11 mouse cellular contexts compared by ENCODE assay signal in genomic region chr11:98326741-98327135, GRCm38 (mm10). TPM values are rescaled to one million over a fixed set of nuclear protein-coding genes. Genes with fewer than 3 reads are reported as not detected.
DNase-seq lines count a peak whose midpoint lies in the region; ATAC-seq and TF ChIP-seq lines count a peak whose summit lies in the region.
"Had no signal": no experiment of that assay in that cellular context is flagged by ENCODE, and none has a peak within 500 bp of the region (broad histone marks: within the 10 kb centered on the region; RNA-seq: fewer than 3 reads in every experiment).

No protein-coding gene starts in this region.

- ATAC-seq in neural tube, embryonic 11.5 days (ENCODE audit: insufficient read depth, low FRiP score, low TSS enrichment): no peak

- no peaks in the 10 kb centered on the region for H3K9me3 ChIP-seq in neural tube, embryonic 11.5 days (ENCODE audit: control insufficient read depth, low read length)
- H3K9me3 ChIP-seq in limb, embryonic 10.5 days (replicated peaks): no peaks in the 10 kb centered on the region
- H3K9me3 ChIP-seq: lung, embryonic 15.5 days had no signal

- H3K27ac ChIP-seq in heart, adult 2 months: no peak overlapping the region
- no peak overlapping the region for H3K27ac ChIP-seq in neural tube, embryonic 11.5 days (ENCODE audit: low read depth, low read length)
- H3K27ac ChIP-seq in limb, embryonic 10.5 days: no peak overlapping the region
- H3K27ac ChIP-seq: lung, embryonic 15.5 days had no signal

- intact Hi-C loops in heart, adult 2 months (cut with DNase I): loop anchor here (5.0 kb wide), 1 partner anchor 64 kb away; no protein-coding TSS in a partner anchor

- TF ChIP-seq CTCF in heart, adult 2 months (IDR thresholded peaks at IDR 0.05): no peak

- H3K36me3 ChIP-seq in heart, adult 2 months (ENCODE audit: control insufficient read depth, insufficient read depth, low read length): no peaks in the 10 kb centered on the region
- no peaks in the 10 kb centered on the region for H3K36me3 ChIP-seq in neural tube, embryonic 11.5 days (ENCODE audit: control insufficient read depth, insufficient read depth, low read length)
- H3K36me3 ChIP-seq in limb, embryonic 10.5 days: no peaks in the 10 kb centered on the region
- H3K36me3 ChIP-seq: lung, embryonic 15.5 days had no signal

- peak overlapping the region; percentile 8; the same call in 1 of the 2 replicates for H3K4me2 ChIP-seq in neural tube, embryonic 11.5 days (ENCODE audit: low read depth)

- WGBS in heart, adult 2 months: 2% methylated on average over 19 of the region's 19 CpGs
- WGBS in neural tube, embryonic 11.5 days: under 1% methylated on average over 19 of the region's 19 CpGs
- under 1% methylated on average over 19 of the region's 19 CpGs for WGBS in limb, embryonic 10.5 days

- TF ChIP-seq POLR2A in heart, adult 2 months (IDR thresholded peaks at IDR 0.05; ENCODE audit: insufficient read depth, low read depth, low read length): no peak

- H3K27me3 ChIP-seq in heart, adult 2 months (ENCODE audit: control insufficient read depth, insufficient read depth, low read length): peaks cover 36% of the 10 kb centered on the region
- H3K27me3 ChIP-seq in neural tube, embryonic 11.5 days (ENCODE audit: control insufficient read depth, insufficient read depth, low read length): peaks cover 97% of the 10 kb centered on the region
- peaks cover 100% of the 10 kb centered on the region for H3K27me3 ChIP-seq in limb, embryonic 10.5 days (ENCODE audit: low read depth, poor library complexity, severe bottlenecking)

- H3K9ac ChIP-seq in heart, adult 2 months (ENCODE audit: low read depth, low read length): no peak overlapping the region
- H3K9ac ChIP-seq in neural tube, embryonic 11.5 days (ENCODE audit: low read length): no peak overlapping the region
- H3K9ac ChIP-seq: lung, embryonic 15.5 days had no signal

- H3K4me1 ChIP-seq in heart, adult 2 months (ENCODE audit: control insufficient read depth, insufficient read depth, low read length): no peaks in the 10 kb centered on the region
- H3K4me1 ChIP-seq in neural tube, embryonic 11.5 days (ENCODE audit: control insufficient read depth, insufficient read depth, low read length): peaks cover 9% of the 10 kb centered on the region
- H3K4me1 ChIP-seq in limb, embryonic 10.5 days: peaks cover 22% of the 10 kb centered on the region

- H3K4me3 ChIP-seq in heart, adult 2 months: peak overlapping the region; percentile 32
- no peak overlapping the region; the same call in 1 of the 2 replicates for H3K4me3 ChIP-seq in neural tube, embryonic 11.5 days (ENCODE audit: low read depth, low read length)
- H3K4me3 ChIP-seq in limb, embryonic 10.5 days: peak overlapping the region; percentile 37; the same call in 1 of the 2 replicates

- TF ChIP-seq EP300 in heart, adult 2 months (IDR thresholded peaks at IDR 0.05; ENCODE audit: insufficient read depth, low read depth, low read length): no peak

- H3K79me2 ChIP-seq in heart, adult 2 months (replicated peaks; ENCODE audit: control insufficient read depth, insufficient read depth, low read length): no peaks in the 10 kb centered on the region

- DNase-seq in heart, adult 2 months: no peak
- no peak for DNase-seq in heart, postnatal 4 days
- DNase-seq in neural tube, embryonic 11.5 days (ENCODE audit: low spot score): no peak
- DNase-seq in neural tube, embryonic 10.5 days (ENCODE audit: extremely low spot score, low spot score): no peak
- no peak for DNase-seq in limb, embryonic 10.5 days (ENCODE audit: low spot score)
- DNase-seq in embryo, embryonic 11 days: no peak
- no peak for DNase-seq in spleen, postnatal 4 days (ENCODE audit: low spot score in 2 of 2)
- no peak for DNase-seq in frontal cortex, adult 2 months (ENCODE audit: extremely low spot score in 1 of 2, low spot score in 1 of 2)

RNA-seq across cellular contexts. Expression of gene Neurod2, which starts 2.7 kb away (rescaled TPM):
- not detected for total RNA-seq in heart, adult 2 months (2021)
- not detected in 2 replicates for polyA plus RNA-seq in heart, adult 2 months (2012; rRNA removed)
- total RNA-seq in heart, postnatal 4 days (2021): not detected
- polyA plus RNA-seq in neural tube, embryonic 11.5 days (2014; fragmentation: Nextera tagmentation; extraction: Ambion mirVana): 1.2 TPM in 2 replicates
- polyA plus RNA-seq in limb, embryonic 10.5 days (2016; fragmentation: Nextera tagmentation; extraction: Ambion mirVana): not detected in 2 replicates
- polyA plus RNA-seq in frontal cortex, adult 2 months (2012; rRNA removed): 33.9 and 34.2 TPM in 2 replicates
- total RNA-seq: adrenal gland, adult 2 months had no signal
- polyA plus RNA-seq: adrenal gland, adult 2 months; kidney, embryonic 14.5 days; lung, embryonic 15.5 days had no signal

RNA-seq across cellular contexts. Expression of gene Ppp1r1b, which starts 21.5 kb away (rescaled TPM):
- 1 to 10 TPM; 2.6 to 5.3 TPM for total RNA-seq in heart, adult 2 months (2021)
- 15.8 and 16.2 TPM in 2 replicates for polyA plus RNA-seq in heart, adult 2 months (2012; rRNA removed)
- 10 to 100 TPM; 19.1 to 21.2 TPM for total RNA-seq in heart, postnatal 4 days (2021)
- 0.15 TPM in 1 of 2 replicates, not detected in the other for polyA plus RNA-seq in neural tube, embryonic 11.5 days (2014; fragmentation: Nextera tagmentation; extraction: Ambion mirVana)
- polyA plus RNA-seq in limb, embryonic 10.5 days (2016; fragmentation: Nextera tagmentation; extraction: Ambion mirVana): 0.13 TPM in 2 replicates
- polyA plus RNA-seq in frontal cortex, adult 2 months (2012; rRNA removed): 104 and 156 TPM in 2 replicates

RNA-seq across cellular contexts. Expression of gene Stard3, which starts 31.4 kb away (rescaled TPM):
- 10 to 100 TPM; 19.0 to 24.3 TPM for total RNA-seq in heart, adult 2 months (2021)
- polyA plus RNA-seq in heart, adult 2 months (2012; rRNA removed): 58.3 and 62.3 TPM in 2 replicates
- 10 to 100 TPM; 21.3 to 21.8 TPM for total RNA-seq in heart, postnatal 4 days (2021)
- 39.7 and 45.6 TPM in 2 replicates for polyA plus RNA-seq in neural tube, embryonic 11.5 days (2014; fragmentation: Nextera tagmentation; extraction: Ambion mirVana)
- polyA plus RNA-seq in limb, embryonic 10.5 days (2016; fragmentation: Nextera tagmentation; extraction: Ambion mirVana): 37.8 and 41.3 TPM in 2 replicates
- polyA plus RNA-seq in frontal cortex, adult 2 months (2012; rRNA removed): 52.3 and 59.1 TPM in 2 replicates

RNA-seq across cellular contexts. Expression of gene Tcap, which starts 56.9 kb away (rescaled TPM):
- 1,000 to 10,000 TPM; 1,095 to 3,136 TPM for total RNA-seq in heart, adult 2 months (2021)
- 1,250 and 1,827 TPM in 2 replicates for polyA plus RNA-seq in heart, adult 2 months (2012; rRNA removed)
- 100 to 1,000 TPM; 163 to 192 TPM for total RNA-seq in heart, postnatal 4 days (2021)
- polyA plus RNA-seq in neural tube, embryonic 11.5 days (2014; fragmentation: Nextera tagmentation; extraction: Ambion mirVana): 3.1 and 3.9 TPM in 2 replicates
- 0.16 and 0.40 TPM in 2 replicates for polyA plus RNA-seq in limb, embryonic 10.5 days (2016; fragmentation: Nextera tagmentation; extraction: Ambion mirVana)
- polyA plus RNA-seq in frontal cortex, adult 2 months (2012; rRNA removed): 9.7 and 14.2 TPM in 2 replicates

RNA-seq across cellular contexts. Expression of gene Pnmt, which starts 59.5 kb away (rescaled TPM):
- 1 to 10 TPM in 1 of 2 experiments, under 1 TPM in 1; 0.91 to 1.5 TPM for total RNA-seq in heart, adult 2 months (2021)
- polyA plus RNA-seq in heart, adult 2 months (2012; rRNA removed): 1.6 and 2.6 TPM in 2 replicates
- not detected for total RNA-seq in heart, postnatal 4 days (2021)
- polyA plus RNA-seq in neural tube, embryonic 11.5 days (2014; fragmentation: Nextera tagmentation; extraction: Ambion mirVana): 0.40 and 0.91 TPM in 2 replicates
- polyA plus RNA-seq in limb, embryonic 10.5 days (2016; fragmentation: Nextera tagmentation; extraction: Ambion mirVana): 0.61 TPM in 1 of 2 replicates, not detected in the other
- 0.84 and 1.1 TPM in 2 replicates for polyA plus RNA-seq in frontal cortex, adult 2 months (2012; rRNA removed)

Comparison
In these comparisons a context has a peak if more than half of its experiments do, and no peak if none do; other contexts are left out.
1. RNA of gene Neurod2, which starts 2.7 kb away (polyA plus RNA-seq): 33.9 to 34.2 TPM in frontal cortex, adult 2 months; 1.2 TPM in neural tube, embryonic 11.5 days, not detected in heart, adult 2 months and not detected in limb, embryonic 10.5 days; every median in the first group is over 10 times any median in the second.
2. RNA of gene Ppp1r1b, which starts 21.5 kb away (polyA plus RNA-seq): 104 to 156 TPM in frontal cortex, adult 2 months and 15.8 to 16.2 TPM in heart, adult 2 months; 0.15 TPM in neural tube, embryonic 11.5 days and 0.13 TPM in limb, embryonic 10.5 days; every median in the first group is over 10 times any median in the second.